Mouse (Mus musculus): ENCODE results near the gene Hs1bp3. TPM values are rescaled to one million over a fixed set of nuclear protein-coding genes. Genes with fewer than 3 reads are reported as not detected.

Gene Hs1bp3
- polyA plus RNA-seq, 1 experiment from 2014 or later, result 11.6 TPM

DNA sequence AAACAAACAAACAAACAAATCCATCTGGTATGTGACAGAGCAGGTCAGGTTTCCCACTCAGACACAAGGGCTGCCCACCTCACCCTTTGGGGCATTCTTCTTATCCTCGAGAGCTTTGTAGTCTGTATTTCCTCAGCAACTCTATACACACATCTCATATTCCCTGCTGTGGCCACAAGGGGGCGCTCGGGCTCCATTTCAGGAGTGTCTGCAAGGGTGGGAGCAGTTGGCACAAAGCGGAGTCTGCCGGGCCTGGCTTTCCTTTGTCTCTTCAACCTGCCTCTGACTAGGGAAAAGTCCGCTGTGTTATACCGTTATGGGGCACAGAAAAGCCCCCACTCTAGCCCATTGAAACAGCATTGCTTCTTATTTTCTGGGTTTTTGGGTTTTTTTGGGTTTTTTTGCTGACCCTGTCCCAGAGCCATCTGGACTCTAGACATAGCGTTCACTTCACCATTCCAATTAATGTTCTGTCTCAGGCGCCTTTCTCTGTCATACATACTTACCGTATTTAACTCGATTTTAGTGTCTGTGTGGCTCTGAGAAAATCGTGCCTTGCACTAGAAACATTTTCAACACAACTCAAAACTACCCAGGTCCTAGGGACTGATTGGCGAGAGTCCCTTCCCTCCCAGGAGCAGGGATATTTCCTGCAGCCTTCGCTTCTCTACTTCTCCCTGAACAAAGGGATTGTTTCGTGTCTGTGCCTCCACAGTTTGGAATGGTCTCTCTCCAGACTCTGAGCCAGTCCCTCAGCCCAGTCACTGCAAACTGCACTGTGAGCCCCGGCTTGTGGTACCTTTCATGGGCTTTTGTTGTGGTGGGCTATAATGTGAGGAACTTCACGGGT, 13.8 kb downstream of the Hs1bp3 start:
- no peak overlapping the region for H3K4me2 ChIP-seq (replicated peaks)
- H3K9me3 ChIP-seq, result no peaks in the 10 kb centered on the region
- no peaks in the 10 kb centered on the region for H3K27me3 ChIP-seq
- 15% methylated on average over 17 of the region's 17 CpGs for WGBS
- H3K4me3 ChIP-seq, result no peak overlapping the region
- ATAC-seq (replicated peaks), result peak; percentile 94
- H3K9ac ChIP-seq (replicated peaks), result peak overlapping the region; percentile 42
- peak overlapping the region; percentile 87 for H3K27ac ChIP-seq (replicated peaks)
- no peaks in the 10 kb centered on the region; the same call in 1 of the 2 replicates for H3K36me3 ChIP-seq
- H3K4me1 ChIP-seq, result peaks cover 22% of the 10 kb centered on the region

GRCm38 (mm10) chr12:8327675-8328053, 14.4 kb downstream of the Hs1bp3 start:
- H3K9me3 ChIP-seq, result no peaks in the 10 kb centered on the region
- H3K36me3 ChIP-seq, result no peaks in the 10 kb centered on the region
- ATAC-seq (replicated peaks), result no peak
- WGBS, result 55% methylated on average over 1 of the region's 1 CpGs
- H3K27ac ChIP-seq (replicated peaks), result peak overlapping the region; percentile 87
- H3K4me1 ChIP-seq, result peaks cover 25% of the 10 kb centered on the region
- no peaks in the 10 kb centered on the region for H3K27me3 ChIP-seq
- H3K9ac ChIP-seq (replicated peaks), result peak overlapping the region; percentile 42
- H3K4me3 ChIP-seq, result no peak overlapping the region
- H3K4me2 ChIP-seq (replicated peaks), result no peak overlapping the region

DNA sequence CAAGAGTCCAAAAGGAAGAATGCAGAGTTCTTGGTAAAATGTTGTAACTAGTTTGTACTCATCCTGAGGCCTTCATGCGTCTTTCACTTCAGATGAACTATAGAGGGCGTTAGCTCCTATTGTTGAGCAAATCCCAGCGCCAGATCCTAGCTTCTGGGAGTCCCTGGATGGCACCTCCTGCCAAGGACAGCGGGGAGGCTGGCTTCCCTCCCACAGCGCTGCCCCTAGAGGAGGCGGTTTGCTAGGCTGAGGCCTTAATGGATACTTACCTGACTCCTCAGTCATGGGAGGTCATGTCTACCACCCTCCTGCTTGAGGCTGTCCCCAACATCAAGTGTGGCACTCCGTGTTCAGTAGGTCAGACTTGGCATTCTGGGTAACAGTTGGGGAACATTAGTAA, 16.0 kb downstream of the Hs1bp3 start:
- H3K4me1 ChIP-seq, result peaks cover 25% of the 10 kb centered on the region
- H3K9ac ChIP-seq (replicated peaks), result no peak overlapping the region
- H3K9me3 ChIP-seq, result no peaks in the 10 kb centered on the region
- no peak for ATAC-seq (replicated peaks)
- H3K36me3 ChIP-seq, result no peaks in the 10 kb centered on the region
- H3K4me2 ChIP-seq (replicated peaks), result no peak overlapping the region
- WGBS, result 87% methylated on average over 7 of the region's 7 CpGs
- no peak overlapping the region for H3K4me3 ChIP-seq
- H3K27ac ChIP-seq (replicated peaks), result no peak overlapping the region
- no peaks in the 10 kb centered on the region for H3K27me3 ChIP-seq

GRCm38 (mm10) chr12:8331489-8332173, 18.4 kb downstream of the Hs1bp3 start:
- Histone ChIP-seq H3K4me3 (no peak overlapping the region), H3K9ac (replicated peaks) (no peak overlapping the region; the same call in 1 of the 2 replicates), H3K9me3 (no peaks in the 10 kb centered on the region), H3K27me3 (no peaks in the 10 kb centered on the region), H3K4me1 (peaks cover 25% of the 10 kb centered on the region), H3K27ac (replicated peaks) (peak overlapping the region; percentile 38), H3K36me3 (peaks cover 7% of the 10 kb centered on the region; the same call in 1 of the 2 replicates), H3K4me2 (replicated peaks) (no peak overlapping the region)
- 60% methylated on average over 14 of the region's 14 CpGs for WGBS
- peak; percentile 7; the same call in 1 of the 2 replicates for ATAC-seq (replicated peaks)

DNA sequence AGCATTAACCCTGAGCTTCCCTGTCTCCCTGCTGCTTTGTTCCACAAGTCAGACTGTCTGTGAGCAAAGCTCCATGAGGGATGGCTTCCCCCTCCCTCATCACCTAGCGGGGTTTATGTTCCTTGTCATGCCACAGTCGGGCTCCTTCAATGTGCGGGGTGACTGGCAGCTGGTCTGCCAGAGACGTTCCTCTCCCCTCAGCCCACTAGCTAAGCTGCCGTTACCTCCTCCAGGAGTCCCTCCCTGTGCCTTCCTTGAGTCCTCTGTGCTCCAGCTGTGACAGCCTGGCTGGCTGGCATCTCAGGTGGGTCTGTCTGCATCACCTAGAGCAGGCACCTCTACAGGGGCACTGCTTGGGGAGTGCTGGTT, 18.9 kb downstream of the Hs1bp3 start:
- Histone ChIP-seq H3K27me3 (no peaks in the 10 kb centered on the region), H3K36me3 (peaks cover 9% of the 10 kb centered on the region; the same call in 1 of the 2 replicates), H3K9ac (replicated peaks) (peak overlapping the region; percentile 35; the same call in 1 of the 2 replicates), H3K4me1 (peaks cover 22% of the 10 kb centered on the region), H3K4me2 (replicated peaks) (no peak overlapping the region), H3K9me3 (no peaks in the 10 kb centered on the region), H3K27ac (replicated peaks) (peak overlapping the region; percentile 38; the same call in 1 of the 2 replicates), H3K4me3 (no peak overlapping the region)
- WGBS, result 38% methylated on average over 5 of the region's 5 CpGs
- ATAC-seq (replicated peaks), result no peak; the same call in 1 of the 2 replicates

DNA sequence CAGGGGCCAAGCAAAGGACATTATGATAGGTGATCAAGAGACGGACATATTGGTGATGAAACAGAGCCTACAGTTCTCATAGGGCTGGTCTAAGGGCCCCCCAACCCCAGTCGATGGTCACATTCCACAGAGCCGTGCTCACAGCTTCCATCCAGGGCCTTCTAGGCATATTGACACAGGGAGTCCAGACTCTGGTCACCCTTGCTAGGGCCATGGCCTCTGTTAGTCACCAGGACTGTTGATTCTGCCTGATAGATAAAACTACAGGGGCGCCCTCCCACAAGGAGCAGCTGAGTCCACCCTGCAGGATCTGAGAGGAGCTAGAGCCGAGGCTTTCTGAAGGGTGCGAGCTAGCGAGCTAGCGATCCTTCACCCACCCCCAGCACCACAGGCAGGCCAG, 20.4 kb downstream of the Hs1bp3 start:
- H3K4me3 ChIP-seq, result no peak overlapping the region
- H3K4me2 ChIP-seq (replicated peaks), result no peak overlapping the region
- no peaks in the 10 kb centered on the region for H3K9me3 ChIP-seq
- no peaks in the 10 kb centered on the region for H3K27me3 ChIP-seq
- ATAC-seq (replicated peaks), result no peak
- H3K36me3 ChIP-seq, result peaks cover 9% of the 10 kb centered on the region; the same call in 1 of the 2 replicates
- H3K4me1 ChIP-seq, result peaks cover 12% of the 10 kb centered on the region
- WGBS, result 93% methylated on average over 8 of the region's 8 CpGs
- H3K9ac ChIP-seq (replicated peaks), result no peak overlapping the region
- no peak overlapping the region for H3K27ac ChIP-seq (replicated peaks)

DNA sequence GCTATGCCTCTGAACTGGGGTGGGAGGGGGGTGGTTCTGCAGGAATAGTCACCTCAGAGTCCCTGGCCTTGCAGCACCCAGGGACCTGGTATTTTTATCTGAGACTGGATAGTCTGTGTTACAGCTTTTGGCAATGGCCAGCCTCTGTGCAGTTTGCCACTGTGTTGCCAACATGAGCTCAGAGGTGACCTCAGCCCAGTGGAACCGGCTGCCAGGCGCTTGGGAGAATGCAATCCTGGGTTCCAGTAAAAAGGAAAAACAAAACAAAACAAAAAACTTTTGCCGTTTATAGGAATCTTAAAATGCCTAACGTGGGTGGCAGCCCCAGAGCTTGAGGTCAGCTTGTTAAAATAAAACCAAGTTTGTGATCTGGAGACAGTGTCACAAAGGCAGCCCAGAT, 21.0 kb downstream of the Hs1bp3 start:
- WGBS, result 77% methylated on average over 4 of the region's 4 CpGs

GRCm38 (mm10) chr12:8335503-8335902, 22.3 kb downstream of the Hs1bp3 start:
- Histone ChIP-seq H3K36me3 (peaks cover 9% of the 10 kb centered on the region; the same call in 1 of the 2 replicates), H3K4me3 (no peak overlapping the region), H3K4me2 (replicated peaks) (no peak overlapping the region), H3K9ac (replicated peaks) (no peak overlapping the region), H3K27me3 (no peaks in the 10 kb centered on the region), H3K9me3 (no peaks in the 10 kb centered on the region), H3K4me1 (peaks cover 12% of the 10 kb centered on the region), H3K27ac (replicated peaks) (no peak overlapping the region)
- no peak for ATAC-seq (replicated peaks)
- 94% methylated on average over 2 of the region's 2 CpGs for WGBS

More for the DNA sequence above, 21.0 kb downstream of the Hs1bp3 start:
- H3K9ac ChIP-seq (replicated peaks), result no peak overlapping the region
- H3K27ac ChIP-seq (replicated peaks), result no peak overlapping the region
- no peaks in the 10 kb centered on the region for H3K9me3 ChIP-seq
- no peak overlapping the region for H3K4me3 ChIP-seq
- H3K36me3 ChIP-seq, result peaks cover 9% of the 10 kb centered on the region; the same call in 1 of the 2 replicates
- no peaks in the 10 kb centered on the region for H3K27me3 ChIP-seq
- H3K4me2 ChIP-seq (replicated peaks), result no peak overlapping the region
- H3K4me1 ChIP-seq, result peaks cover 12% of the 10 kb centered on the region
- ATAC-seq (replicated peaks), result no peak

GRCm38 (mm10) chr12:8336601-8337285, 23.5 kb downstream of the Hs1bp3 start:
- Histone ChIP-seq H3K9me3 (no peaks in the 10 kb centered on the region), H3K36me3 (peaks cover 9% of the 10 kb centered on the region; the same call in 1 of the 2 replicates), H3K4me1 (peaks cover 6% of the 10 kb centered on the region), H3K27me3 (no peaks in the 10 kb centered on the region), H3K27ac (replicated peaks) (no peak overlapping the region), H3K9ac (replicated peaks) (no peak overlapping the region), H3K4me3 (no peak overlapping the region), H3K4me2 (replicated peaks) (no peak overlapping the region)
- ATAC-seq (replicated peaks), result no peak
- WGBS, result 90% methylated on average over 10 of the region's 10 CpGs

- H3K9ac ChIP-seq (replicated peaks), result no peak overlapping the region
- H3K27ac ChIP-seq (replicated peaks), result no peak overlapping the region
- no peak overlapping the region for H3K4me2 ChIP-seq (replicated peaks)
- no peak overlapping the region for H3K4me3 ChIP-seq
- no peaks in the 10 kb centered on the region for H3K9me3 ChIP-seq
- H3K27me3 ChIP-seq, result no peaks in the 10 kb centered on the region
- no peaks in the 10 kb centered on the region for H3K4me1 ChIP-seq
- WGBS, result 83% methylated on average over 12 of the region's 12 CpGs
- no peak for ATAC-seq (replicated peaks)
- H3K36me3 ChIP-seq, result peaks cover 9% of the 10 kb centered on the region; the same call in 1 of the 2 replicates
Measured at GRCm38 (mm10) chr12:8337286-8338060, 24.2 kb downstream of the Hs1bp3 start.

DNA sequence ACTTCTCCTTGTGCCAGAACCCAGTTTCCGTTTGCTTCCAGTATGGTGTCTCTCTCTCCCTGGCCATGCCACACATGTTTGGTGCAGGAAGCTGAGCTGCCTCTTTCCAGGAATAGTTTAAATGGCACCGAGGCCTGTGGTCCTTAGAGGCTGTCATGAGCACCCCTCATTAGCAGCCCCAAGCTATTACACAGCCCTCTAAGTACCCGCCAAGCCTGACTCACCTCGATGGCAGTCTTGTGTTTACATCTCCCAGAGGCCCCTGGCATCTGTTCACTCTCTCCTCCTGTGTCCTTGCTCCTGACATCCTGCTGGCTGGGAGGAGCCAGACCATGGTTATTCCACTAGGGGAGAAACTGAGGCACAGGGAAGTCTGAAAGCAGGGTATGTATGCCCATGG, 25.3 kb downstream of the Hs1bp3 start:
- 40% methylated on average over 4 of the region's 4 CpGs for WGBS
- Histone ChIP-seq H3K27ac (replicated peaks) (no peak overlapping the region), H3K4me2 (replicated peaks) (no peak overlapping the region), H3K4me1 (no peaks in the 10 kb centered on the region), H3K9me3 (no peaks in the 10 kb centered on the region), H3K9ac (replicated peaks) (no peak overlapping the region), H3K36me3 (peaks cover 14% of the 10 kb centered on the region; the same call in 1 of the 2 replicates), H3K27me3 (no peaks in the 10 kb centered on the region), H3K4me3 (no peak overlapping the region)
- no peak for ATAC-seq (replicated peaks)
